Mouse (Mus musculus) cerebellum, adult 11-12 months (tissue): ENCODE measurements at regions not wholly inside any gene's neighbourhood (a gene's known extent, or its start where the extent isn't known, plus 50 kb on each side); places are given as distances from the start of the nearest gene placed in this dataset.

Source experiments
- DNase-seq: peaks from one replicate; pipeline ENCODE4 v3.0.0; 2022

DNA sequence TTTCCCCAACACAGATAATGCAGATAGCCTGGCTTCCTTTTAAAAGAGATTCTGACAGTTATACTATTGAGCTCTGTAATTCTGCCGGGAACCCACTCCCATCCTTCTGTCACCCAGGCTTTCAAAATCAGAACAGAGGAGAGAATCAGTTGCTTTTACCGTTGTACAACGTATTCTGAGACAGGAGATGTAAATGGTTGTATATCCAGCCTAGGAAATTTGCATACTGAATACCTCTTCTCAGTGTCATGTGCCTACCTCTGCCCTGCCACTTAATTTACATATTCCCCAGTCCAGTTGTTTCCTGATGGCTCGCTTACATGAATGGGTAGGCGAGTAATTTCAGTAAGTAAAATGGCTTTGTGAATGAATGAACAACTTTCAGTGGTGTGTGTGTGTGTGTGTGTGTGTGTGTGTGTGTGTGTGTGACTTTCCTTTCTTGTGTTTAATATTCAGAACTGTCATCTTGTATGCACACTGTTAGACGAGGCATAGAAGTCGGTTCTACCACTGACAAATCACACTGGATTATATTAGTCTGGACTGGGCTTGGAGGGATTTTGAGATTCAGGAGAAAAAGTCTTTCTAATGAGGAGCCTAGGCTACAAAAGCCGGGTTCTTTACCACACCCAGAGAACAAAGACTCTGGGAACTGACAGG is 282.2 kb upstream of the Cdh6 start:
- no peak for DNase-seq

- DNase-seq: no peak
Observed at GRCm38 (mm10) chr15:13450385-13450784, 276.9 kb upstream of the Cdh6 start.

DNA sequence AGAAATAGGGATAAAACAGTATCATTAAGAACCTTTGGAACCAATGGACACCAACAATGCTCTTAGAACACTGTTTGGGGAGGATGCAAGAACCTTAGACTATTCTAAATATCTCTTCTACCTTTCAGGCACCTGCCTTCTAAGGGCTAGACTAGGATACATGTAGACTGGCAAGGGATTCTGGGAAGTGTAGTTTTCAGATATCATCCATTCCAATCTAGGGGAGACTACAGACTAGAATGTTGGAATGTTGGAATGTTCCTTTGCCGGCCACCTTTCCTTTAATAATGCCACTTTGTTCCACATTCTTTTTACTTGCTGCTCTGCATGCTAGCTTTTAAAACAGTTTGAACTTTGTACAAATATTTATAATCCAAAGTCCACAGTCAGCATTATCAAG is 261.1 kb upstream of the Cdh6 start:
- DNase-seq: no peak

DNA sequence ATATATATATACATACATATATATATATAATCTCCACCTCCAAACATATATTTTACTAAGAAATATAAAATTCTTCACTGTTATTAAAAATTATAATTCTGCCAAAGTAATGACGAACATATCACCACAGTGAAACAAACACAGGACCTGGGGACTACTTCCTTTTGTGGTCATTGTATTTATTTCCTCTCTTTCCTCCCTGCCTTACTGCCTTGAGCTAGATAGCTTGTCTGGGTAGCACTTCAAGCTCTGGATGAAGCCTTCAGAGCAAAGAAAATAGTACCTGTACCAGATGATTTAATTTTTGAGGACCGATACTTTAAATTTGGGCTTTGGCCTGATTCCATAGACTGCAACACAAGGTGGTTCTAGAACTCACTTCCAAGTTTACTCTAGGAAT is 259.5 kb upstream of the Cdh6 start:
- no peak for DNase-seq

DNA sequence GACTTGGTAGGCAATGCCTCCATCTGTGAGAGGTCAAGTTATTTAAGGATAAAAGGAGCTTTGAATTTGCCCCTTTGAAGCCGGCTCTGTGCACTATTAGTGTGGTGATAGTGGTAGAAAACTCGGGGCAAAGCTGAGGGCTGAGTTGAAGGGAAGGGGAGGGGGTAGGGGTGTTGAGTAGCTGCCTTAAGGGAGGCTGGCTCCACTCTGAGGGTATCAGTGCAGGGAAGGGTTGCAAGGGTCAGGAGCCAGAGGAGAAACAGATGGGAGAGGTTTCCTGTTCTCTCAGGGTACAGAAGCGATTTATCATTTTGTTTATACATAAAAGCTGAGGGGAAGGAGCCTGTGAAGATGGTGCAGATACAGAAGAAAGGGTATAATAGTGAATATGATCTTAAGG is 246.1 kb upstream of the Cdh6 start:
- no peak for DNase-seq

DNA sequence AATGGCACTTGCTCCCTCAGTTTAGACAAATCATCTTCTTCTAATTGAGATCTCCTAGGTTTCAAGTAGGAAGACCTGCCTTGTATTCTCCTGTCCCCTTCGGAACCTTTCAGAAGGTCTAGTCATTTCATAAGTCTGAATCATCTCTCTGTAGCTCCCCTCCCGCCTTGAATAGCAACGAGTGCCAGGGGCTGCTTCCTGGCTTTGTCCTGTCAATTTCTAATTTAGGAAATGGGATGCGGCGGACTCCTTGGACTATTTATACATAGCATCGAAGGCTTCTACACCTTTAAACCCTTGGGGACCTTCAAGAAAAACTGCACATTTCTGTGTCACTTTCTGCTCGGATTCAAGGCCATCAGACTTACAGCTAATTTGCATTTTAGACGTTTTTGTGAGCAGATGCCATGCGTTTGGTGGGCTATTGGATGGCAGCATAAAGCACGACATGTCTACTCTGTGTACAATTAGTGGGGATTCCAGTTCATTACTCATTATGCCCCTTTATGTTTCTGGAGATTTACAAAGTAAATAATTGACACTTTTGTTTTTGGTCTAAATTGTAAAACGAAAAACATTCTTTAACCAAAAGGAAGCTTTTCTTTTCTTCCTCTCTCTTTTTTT is 236.7 kb upstream of the Cdh6 start:
- DNase-seq: no peak

- no peak for DNase-seq
Observed at GRCm38 (mm10) chr15:13393155-13393554, 219.7 kb upstream of the Cdh6 start.

GRCm38 (mm10) chr15:13391331-13391730 is 217.9 kb upstream of the Cdh6 start:
- no peak for DNase-seq

DNA sequence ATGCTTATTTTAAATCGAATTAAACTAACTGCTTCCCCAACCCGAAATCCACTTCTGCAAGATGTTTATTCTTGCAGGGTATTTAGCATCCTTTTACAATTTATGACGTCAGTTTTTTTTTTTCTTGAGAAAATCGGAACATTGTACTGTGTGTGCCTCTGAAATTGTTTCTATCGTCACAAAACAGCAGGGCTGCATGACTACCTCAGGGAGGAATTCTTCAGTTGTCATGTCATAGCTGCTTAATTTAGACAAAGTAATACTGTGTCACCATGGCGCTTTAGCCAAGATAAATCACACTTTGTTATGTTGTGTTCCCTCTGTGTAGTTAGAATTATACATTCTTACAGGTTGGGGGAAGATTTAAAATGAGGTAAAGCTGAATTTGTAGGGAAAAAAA is 211.3 kb upstream of the Cdh6 start:
- no peak for DNase-seq

- no peak for DNase-seq
Observed at GRCm38 (mm10) chr15:13375590-13375989, 202.1 kb upstream of the Cdh6 start.

GRCm38 (mm10) chr15:13368799-13369198 is 195.3 kb upstream of the Cdh6 start:
- DNase-seq: no peak

DNA sequence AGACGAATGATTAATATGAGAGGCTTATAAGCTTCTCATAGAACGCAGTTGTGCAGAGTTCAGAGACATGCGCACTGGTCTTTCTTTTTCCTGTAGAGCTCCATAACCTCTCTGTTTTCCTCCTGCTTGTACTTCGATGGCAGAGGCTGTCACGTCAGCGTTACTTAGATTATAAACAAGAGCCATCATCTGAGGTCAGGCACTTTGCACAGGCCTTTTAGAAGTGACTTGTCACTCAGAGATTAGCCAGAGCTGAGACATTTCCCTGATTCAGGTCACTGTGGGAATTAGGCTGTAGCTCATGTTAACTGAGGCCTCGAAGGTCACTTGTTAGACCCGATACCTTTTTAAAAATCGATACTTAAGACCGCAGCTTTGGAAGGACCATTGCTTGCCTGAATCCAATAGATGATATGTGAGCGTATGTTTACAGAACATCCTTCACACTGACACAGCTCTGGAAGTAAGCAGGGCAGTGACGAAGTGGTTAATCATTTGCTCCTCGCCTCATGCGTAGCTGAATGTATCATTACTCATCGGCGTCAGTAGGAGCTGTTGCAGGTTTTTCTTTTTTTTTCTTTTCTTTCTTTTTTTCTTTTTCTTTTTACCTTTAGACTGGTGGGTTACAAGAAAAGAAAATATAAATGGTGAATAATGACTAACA is 193.9 kb upstream of the Cdh6 start:
- no peak for DNase-seq

GRCm38 (mm10) chr15:13366606-13367005 is 193.1 kb upstream of the Cdh6 start:
- no peak for DNase-seq

DNA sequence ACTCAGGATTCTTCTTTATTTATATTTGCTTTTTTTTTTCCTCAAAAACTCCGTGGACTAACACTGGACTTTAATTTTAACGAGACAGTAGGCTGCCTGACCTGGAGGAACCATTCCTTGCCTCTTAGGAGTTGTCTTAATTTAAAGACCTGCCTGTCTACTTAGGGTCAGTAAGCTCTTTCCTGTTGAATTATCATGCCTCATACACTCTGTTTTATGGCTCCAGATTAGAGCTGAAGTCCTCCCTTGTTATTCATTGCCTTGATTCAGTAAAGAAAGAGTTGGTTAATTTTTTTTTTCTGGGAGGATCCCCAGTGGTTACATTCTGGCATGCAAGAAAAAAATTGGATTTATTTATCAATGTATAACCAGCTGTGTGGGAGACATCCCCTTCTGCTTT is 187.3 kb upstream of the Cdh6 start:
- no peak for DNase-seq

DNA sequence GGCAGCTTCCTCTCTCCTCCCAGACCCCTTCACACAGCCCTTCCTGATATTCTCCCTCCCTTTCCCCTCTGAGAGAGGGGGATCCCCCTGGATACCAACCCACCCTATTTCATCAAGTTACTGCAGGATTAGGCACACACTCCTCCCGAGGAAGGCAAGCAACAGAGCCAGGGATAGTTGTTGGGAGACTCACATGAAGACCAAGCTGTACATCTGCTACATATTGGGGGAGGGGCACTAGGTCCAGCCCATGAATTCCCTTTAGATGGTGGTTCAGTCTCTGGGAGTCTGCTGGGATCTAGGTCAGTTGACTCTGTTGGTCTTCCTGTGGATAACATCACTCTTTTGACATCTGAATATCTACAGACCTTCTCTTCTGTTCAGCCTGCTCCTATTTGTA is 185.6 kb upstream of the Cdh6 start:
- no peak for DNase-seq

DNA sequence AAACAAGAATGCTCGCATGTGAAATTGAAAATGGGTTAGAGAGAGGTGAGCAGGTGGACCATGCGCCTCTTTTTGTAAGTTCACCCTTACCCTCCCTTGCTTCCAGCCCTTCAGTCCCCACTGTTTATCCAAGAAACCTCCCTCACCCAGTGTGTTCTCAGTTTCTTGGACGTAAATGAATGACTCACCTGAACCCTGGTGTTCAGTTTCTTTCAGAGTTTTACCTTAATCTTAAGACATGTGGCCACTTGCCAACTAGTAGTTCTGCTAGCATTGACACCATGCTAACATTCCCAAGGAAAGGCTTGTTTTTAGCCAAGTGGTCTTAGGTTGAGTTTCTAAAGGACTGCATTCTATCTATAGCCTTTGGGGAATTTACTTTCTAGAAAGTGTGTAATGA is 176.8 kb upstream of the Cdh6 start:
- DNase-seq: no peak

DNA sequence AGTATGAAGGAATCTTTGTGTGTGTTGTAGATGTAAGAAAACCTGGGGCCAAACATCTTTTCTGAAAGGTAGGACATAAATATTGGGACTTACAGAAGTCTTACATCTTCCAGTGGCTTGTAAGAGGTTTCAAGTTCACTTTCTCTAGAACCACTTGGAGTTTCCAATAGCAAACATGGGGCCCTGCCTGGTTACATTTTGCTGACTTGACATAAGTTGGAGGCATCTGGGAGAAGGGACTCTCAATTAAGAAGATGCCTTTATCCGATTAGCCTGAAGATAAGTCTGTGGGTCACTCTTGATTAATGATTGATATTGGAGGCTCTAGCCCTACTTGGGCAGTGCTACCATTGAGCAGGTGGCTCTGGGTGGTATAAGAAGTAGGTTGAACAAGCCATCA is 162.9 kb upstream of the Cdh6 start:
- DNase-seq: no peak

DNA sequence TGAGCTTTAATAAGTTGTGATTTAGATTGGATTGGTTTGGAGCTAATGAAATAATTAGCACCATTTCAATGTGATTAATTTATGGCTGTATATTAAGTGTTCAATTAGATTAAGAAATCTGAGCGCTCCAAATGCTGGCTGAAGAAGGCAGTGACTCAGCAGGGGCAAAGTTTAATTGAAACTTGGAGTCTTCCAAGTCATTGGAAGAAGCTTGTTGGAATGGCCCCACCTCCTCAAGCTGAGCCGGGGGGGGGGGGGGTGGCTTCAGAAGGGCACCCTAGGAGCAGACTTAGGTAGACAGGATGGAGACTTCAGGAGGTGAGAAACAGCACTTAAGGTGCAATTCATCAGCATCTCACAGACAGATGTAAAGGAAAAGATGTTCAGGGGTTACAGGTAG is 151.0 kb upstream of the Cdh6 start:
- DNase-seq: no peak

DNA sequence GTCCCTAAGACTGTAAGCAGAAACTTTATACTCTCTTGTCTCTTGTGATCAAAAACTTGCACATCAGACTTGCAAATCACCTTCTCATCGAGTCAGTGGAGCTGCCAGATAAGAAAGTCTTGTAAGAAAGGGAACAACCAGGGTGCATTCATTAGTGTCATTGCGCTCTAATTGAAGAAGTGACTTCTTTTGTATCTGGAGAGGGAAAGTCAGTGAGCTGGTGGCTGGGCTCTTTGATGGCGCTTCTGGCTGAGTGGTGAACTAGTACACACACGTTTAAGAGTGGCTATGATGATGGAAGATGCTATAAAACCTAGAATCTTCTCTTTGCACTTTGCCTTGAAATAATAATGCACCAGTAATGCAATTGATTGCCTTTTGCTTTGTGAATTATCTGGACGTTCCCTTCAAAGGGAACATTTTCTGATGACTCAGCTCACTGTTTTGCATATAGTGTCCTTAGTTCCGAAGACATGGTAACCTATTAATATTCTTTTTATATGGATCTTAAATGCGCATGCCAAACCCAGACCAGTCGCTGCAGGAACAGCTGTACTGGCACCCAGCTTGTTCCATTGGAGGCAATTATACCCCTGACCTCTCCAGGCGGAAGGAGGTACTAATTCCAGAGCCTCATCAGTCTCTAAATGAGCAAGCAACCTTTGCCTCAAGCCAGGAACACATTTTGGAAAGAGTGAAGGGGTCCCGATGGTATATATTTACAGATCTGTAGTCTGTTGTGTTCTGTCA is 147.3 kb upstream of the Cdh6 start:
- DNase-seq: no peak

- DNase-seq: peak; percentile 21
Observed at GRCm38 (mm10) chr15:13304562-13304961, 131.1 kb upstream of the Cdh6 start.

GRCm38 (mm10) chr15:13303456-13303855 is 130.0 kb upstream of the Cdh6 start:
- DNase-seq: no peak

DNA sequence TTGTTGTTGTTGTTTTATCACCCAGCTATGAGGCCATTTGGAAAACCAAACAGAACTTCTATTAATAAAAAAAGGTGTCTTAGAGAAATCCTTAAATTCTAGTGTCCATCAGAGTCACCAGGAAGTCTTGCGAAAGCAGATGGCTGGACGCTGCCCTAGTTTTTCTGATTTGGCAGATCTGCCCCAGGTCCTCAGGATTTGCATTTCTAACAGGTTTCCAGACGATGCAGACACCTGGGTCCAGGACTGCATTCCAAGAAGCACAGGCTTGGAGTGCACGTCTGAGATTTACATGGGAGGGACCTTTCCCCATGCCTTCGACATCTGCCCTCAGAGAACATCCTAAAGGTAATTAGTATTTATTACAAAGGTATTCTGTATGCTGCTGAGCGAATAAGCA is 129.2 kb upstream of the Cdh6 start:
- peak; percentile 57 for DNase-seq

DNA sequence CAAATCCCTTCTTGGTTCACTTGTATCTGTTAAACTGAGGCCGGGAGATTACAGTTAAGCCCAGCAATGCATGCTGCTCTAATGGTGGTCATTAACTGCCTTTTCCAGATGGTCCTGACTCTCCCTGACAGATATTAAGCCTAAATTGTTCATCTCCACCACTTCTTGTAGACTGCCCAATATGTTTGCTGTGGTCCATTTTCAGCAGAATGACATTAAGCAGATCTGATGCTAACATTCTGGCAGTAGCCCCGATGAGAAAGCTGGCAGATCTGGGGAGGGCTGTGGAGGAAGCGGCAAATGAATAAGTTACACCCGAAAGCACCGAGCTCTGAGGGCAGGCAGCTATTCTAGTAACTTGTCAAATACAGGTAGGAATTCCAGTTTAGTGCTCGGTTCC is 123.5 kb upstream of the Cdh6 start:
- no peak for DNase-seq

DNA sequence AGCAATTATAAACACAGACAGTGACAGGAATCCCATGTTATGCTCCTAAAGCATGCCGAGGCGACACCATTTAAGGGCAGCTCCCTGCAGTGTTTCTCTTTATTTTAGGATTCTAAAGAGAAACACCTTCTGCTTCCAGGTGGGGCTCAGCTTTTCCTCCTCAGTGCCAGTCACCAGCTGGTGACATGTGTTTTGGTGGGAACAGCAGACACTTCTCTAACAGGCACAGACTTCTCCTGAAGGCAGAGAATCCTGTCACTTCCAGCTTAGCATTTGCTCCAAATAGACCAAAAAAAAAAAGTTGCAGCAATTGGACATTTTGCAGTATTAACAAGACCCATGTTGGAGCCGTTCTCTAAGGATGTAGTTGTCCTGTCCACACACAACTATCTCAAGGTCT is 115.6 kb upstream of the Cdh6 start:
- no peak for DNase-seq
